Mouse (Mus musculus) heart, postnatal 25 days (tissue): Measurements from ENCODE around the gene Rasal1. TPM values are rescaled to one million over a fixed set of nuclear protein-coding genes. Genes with fewer than 3 reads are reported as not detected.
A peak's percentile ranks its signal among the peaks of the same experiment; 100 is the strongest.

ENCODE experiments used
- DNase-seq: peaks from one replicate; pipeline ENCODE4 v3.0.0; 2022; ENCODE audit warnings: low spot score
- intact Hi-C: fragments of 180-260 bp; cut with DNase I; formaldehyde crosslinking; loops from one replicate; pipeline ENCODE4 v1.15.1; 2025
- total RNA-seq, 2 experiments: library from RNA; stranded (reverse); gene quantifications; 2 replicates each; pipeline ENCODE4 v1.2.3; 2021

The Rasal1 gene
- total RNA-seq, 2 experiments from 2014 or later: not detected

GRCm38 (mm10) chr5:120620375-120621077 is 28.1 kb upstream of the Rasal1 start:
- intact Hi-C loops: loop anchor here (1.0 to 2.0 kb wide), 3 partner anchors 53 to 122 kb away; no protein-coding TSS in a partner anchor
- peak; percentile 43 for DNase-seq

GRCm38 (mm10) chr5:120621078-120621765 is 27.4 kb upstream of the Rasal1 start:
- no peak for DNase-seq
- intact Hi-C loops: loop anchor here (2.0 kb wide), 2 partner anchors 94 to 122 kb away; no protein-coding TSS in a partner anchor

- DNase-seq: no peak
- intact Hi-C loops: loop anchor here (2.0 kb wide), 2 partner anchors 93 to 121 kb away; no protein-coding TSS in a partner anchor
Measured at GRCm38 (mm10) chr5:120621846-120622197, 26.8 kb upstream of the Rasal1 start.

- intact Hi-C loops: no loop called here
- DNase-seq: no peak
Measured at GRCm38 (mm10) chr5:120622198-120622851, 26.3 kb upstream of the Rasal1 start.

GRCm38 (mm10) chr5:120624427-120624826 is 24.2 kb upstream of the Rasal1 start:
- intact Hi-C loops: no loop called here
- DNase-seq: no peak

GRCm38 (mm10) chr5:120626399-120626798 is 22.2 kb upstream of the Rasal1 start:
- intact Hi-C loops: no loop called here
- no peak for DNase-seq

- no peak for DNase-seq
- intact Hi-C loops: no loop called here
Measured at GRCm38 (mm10) chr5:120627515-120628300, 20.9 kb upstream of the Rasal1 start.

- intact Hi-C loops: no loop called here
- no peak for DNase-seq
Measured at GRCm38 (mm10) chr5:120628624-120629023, 20.0 kb upstream of the Rasal1 start.

- DNase-seq: no peak
- intact Hi-C loops: no loop called here
Measured at GRCm38 (mm10) chr5:120631128-120631527, 17.5 kb upstream of the Rasal1 start.

- intact Hi-C loops: no loop called here
- DNase-seq: no peak
Measured at GRCm38 (mm10) chr5:120631892-120632291, 16.7 kb upstream of the Rasal1 start.

GRCm38 (mm10) chr5:120634131-120634530 is 14.5 kb upstream of the Rasal1 start, which contains the start of gene Cfap73:
Gene Cfap73, minus strand, starts transcription at chr5:120634235.
- no peak for DNase-seq
- intact Hi-C loops: no loop called here

- intact Hi-C loops: no loop called here
Measured at GRCm38 (mm10) chr5:120634860-120635259, 13.8 kb upstream of the Rasal1 start.

GRCm38 (mm10) chr5:120635633-120636032 is 13.0 kb upstream of the Rasal1 start:
- intact Hi-C loops: no loop called here
- DNase-seq: no peak

More at GRCm38 (mm10) chr5:120634860-120635259, 13.8 kb upstream of the Rasal1 start:
- no peak for DNase-seq

GRCm38 (mm10) chr5:120640094-120640493 is 8.5 kb upstream of the Rasal1 start:
- no peak for DNase-seq
- intact Hi-C loops: no loop called here

- DNase-seq: no peak
- intact Hi-C loops: no loop called here
Measured at GRCm38 (mm10) chr5:120643365-120644085, 5.1 kb upstream of the Rasal1 start.

GRCm38 (mm10) chr5:120644227-120644626 is 4.4 kb upstream of the Rasal1 start:
- no peak for DNase-seq
- intact Hi-C loops: no loop called here

- DNase-seq: no peak
- intact Hi-C loops: no loop called here
Measured at GRCm38 (mm10) chr5:120645851-120646250, 2.8 kb upstream of the Rasal1 start.

- DNase-seq: no peak
- intact Hi-C loops: no loop called here
Measured at GRCm38 (mm10) chr5:120647361-120647760, 1.3 kb upstream of the Rasal1 start.

GRCm38 (mm10) chr5:120647814-120648491 is 659 bp upstream of the Rasal1 start:
- intact Hi-C loops: no loop called here
- no peak for DNase-seq
